Mouse (Mus musculus): ENCODE measurements around the gene D630003M21Rik. TPM values are rescaled to one million over a fixed set of nuclear protein-coding genes. Genes with fewer than 3 reads are reported as not detected.

D630003M21Rik gene
- total RNA-seq, 2 experiments from 2014 or later, result 4.3 to 4.4 TPM

DNA sequence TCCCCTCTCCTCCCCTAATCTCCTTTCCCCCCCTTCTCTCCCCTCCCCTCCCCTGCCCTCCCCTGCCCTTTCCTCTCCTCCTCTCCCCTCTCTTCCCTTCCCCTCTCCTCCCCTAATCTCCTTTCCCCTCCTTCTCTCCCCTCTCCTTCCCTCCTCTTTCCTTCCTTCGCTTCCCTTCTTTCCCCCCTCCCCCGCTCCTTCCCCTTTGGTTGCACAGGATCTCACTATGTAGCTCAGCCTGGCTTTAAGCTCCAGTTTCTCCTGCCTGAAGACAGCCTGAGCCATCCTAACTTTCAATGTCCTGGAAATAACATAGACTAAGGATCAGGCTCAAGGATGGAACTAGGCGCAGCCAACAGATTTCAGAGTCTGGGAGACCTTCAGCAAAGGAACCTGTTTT is 85.2 kb downstream of the D630003M21Rik start:
- DNase-seq (ENCODE audit: low spot score in 2 of 2), result no peak

DNA sequence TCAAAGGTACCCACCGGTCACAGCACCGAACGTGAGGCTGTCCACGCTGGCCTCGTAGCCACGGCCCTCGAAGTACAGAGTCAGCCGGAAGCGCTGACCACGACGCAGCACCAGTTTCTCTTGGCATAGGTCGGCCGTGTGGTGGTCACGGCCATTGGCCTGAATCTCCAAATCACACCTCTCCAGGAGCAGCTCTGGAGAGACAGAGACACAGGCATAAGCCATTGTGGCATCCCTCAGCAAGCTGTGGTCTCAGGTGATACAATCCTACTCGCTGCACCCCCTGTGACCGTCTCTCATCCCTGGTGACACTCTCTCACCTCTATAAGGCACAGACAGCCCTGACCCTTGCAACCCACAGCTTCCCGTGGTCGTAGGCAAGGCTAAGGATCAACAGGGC is 86.0 kb downstream of the D630003M21Rik start:
- DNase-seq (ENCODE audit: low spot score in 2 of 2), result no peak

DNA sequence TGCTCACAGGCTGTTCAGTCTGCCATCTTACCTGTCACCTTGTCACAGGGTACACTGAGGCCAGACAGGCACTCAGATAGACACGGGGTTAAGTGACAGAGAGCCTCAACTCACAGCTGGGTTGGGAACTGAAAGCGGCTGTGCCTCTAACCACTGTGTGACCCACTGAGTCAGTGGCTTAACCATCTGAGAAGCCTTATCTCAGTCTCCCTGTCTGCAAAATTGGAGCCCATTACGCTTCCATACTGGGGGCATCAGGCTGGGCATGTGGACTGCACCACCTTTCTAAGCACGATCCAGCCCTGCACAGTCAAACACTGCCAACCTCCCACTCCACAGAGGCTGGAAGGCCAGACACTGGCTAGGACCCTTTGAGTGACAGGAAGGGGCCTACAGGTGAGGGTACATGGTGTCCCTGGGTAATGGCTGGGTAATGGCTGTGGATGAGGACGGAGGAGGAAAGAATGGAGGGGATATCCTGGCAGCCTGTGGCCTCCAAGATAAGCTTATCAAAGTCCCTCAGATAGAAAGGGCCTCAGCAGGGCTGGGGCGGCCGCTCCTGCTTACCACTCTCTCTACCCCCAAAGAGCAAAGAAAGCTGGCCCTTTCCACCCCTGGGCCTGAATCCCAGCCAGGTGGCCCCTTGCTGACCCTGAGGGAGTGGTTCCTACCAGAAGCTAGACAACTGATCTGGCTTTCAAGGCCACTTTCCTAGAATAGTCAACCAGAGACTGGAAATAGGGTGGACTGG is 87.2 kb downstream of the D630003M21Rik start:
- no peak for DNase-seq (ENCODE audit: low spot score in 2 of 2)

DNA sequence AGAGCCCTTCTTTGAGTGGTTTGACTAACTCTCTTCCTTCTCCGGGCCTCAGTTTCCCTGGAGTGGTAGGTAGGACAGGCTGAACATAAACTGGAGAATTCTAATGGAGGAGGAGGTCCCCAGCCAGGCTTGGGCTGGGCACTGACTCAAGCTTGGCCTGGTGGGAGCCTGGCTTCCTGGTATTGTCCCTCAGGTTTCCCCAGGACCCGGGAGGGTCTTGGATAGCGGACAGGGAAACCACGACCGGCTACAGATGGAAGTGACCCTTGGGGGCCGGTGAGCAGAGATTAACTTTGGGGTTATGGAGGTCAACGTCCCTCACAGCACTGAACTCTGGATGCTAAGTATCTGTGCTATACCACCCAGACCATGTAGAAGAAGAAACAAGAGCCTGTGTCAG is 87.8 kb downstream of the D630003M21Rik start:
- no peak for DNase-seq (ENCODE audit: low spot score in 2 of 2)

DNA sequence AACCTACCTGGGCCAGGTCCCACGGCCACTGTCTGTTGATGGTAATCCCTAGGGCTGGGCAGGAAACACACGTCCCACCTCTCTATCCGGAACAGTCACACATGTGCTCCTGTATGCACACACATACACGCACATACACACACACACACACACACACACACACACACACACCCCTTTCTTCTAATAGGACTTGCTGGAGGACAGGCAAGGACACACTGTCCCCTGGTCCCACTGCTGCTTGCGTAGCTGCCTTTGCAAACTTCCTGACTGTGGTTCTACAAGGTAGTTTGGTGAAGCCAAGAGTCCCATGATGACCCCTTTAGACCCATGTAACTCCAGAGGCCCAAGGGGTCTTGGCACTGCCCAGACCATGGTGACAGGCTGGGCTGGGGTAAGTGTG is 88.4 kb downstream of the D630003M21Rik start:
- DNase-seq (ENCODE audit: low spot score in 2 of 2), result no peak

DNA sequence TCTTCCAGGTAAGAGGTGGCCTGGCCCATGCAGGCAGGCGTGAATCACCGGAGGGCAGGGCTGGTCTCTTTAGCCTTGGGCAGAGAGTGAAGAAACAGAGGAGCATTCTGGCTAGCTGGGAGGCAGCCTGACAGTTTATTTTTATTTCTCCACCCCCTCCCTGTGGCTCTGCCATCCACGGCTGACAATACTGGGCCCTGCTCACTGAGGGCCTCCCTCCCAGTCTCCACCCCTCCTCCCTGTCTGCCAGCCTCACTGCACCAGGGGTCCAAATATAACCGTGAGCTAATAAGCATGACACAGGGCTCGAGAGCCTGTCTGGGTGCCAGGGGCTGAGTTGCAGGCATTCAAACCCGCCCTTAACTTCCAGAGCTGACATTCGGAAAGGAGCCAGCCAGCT is 89.4 kb downstream of the D630003M21Rik start:
- peak; percentile 23 to 44 for DNase-seq (ENCODE audit: low spot score in 2 of 2)

DNA sequence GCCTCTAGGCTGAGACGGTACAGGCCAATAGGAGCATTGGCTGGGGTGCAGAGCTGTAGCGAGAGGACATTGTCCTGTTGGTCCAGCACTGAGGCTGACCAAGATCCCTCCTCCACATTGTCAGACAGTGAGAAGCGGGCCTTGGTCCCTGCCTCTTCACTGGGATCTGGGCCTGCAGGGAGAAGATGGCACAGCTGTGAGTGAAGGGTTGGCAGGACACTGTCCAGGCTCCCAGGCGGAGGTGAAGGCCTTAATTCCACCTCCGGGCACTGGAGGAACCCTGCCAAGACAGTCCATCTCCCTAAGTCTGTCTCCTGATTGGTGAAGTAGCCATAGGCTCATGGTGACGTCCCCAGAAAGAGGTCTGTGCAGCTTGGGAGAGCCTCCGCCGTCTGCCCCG is 90.2 kb downstream of the D630003M21Rik start:
- no peak for DNase-seq (ENCODE audit: low spot score in 2 of 2)

DNA sequence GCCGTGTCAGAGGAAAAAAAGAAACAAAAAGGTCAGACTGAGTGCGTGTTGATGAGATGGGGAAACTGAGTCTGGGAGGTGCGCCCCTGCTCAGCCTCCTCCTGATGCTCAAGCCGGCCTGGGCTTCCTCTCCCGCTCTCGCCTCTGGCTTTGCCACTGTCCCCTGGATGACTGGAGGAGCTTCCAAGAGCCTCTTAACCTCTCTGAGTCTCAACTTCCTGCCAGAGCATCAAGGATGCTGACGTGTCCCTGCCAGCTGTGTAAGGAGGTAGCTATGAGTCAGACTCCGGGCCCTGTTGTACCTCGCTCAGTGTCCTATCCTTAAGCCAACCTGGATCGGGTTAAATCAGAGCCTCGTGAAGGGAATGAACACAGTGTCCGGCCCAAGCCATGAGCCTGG is 91.3 kb downstream of the D630003M21Rik start:
- no peak for DNase-seq (ENCODE audit: low spot score in 2 of 2)

DNA sequence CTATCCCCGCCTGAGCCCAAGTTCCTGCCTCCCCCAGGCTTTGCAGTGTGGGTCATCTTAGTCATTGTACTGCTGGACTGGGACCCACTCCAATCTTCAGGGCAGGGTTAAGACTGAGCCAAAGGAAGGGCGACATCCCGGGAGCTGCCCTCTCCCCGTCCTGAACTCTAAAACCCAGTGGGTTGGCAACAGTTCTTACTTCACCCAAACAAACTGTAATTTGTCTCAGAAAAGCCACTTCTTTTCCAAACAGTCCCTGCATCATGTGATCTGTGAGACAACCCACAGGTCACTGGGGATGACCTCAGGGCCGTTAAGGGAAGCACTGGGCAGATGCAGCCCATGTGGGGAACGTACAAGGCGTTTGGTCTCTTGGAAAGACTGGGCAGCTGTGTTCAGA is 92.8 kb downstream of the D630003M21Rik start:
- no peak for DNase-seq (ENCODE audit: low spot score in 2 of 2)

DNA sequence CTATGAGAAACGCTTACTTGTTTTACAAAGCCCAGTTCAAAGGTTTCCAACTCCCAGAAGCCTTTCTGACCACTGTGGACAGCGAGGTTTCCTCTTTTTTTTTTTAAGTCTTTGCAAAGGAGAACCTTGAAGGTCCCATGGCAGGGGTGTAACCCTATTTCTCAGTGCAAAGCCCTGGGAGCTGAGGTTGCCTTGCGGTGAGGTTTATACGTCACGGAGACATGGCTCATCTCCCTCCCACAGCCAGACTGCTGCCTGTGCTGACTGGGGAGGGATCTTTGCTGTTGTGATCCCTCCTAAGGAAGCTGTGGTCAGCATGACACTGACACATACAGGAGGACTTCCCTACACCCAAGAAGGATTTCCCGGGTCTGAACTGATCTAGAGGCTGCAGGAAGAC is 96.0 kb downstream of the D630003M21Rik start:
- no peak for DNase-seq (ENCODE audit: low spot score in 2 of 2)

Small RNA genes within 50 kb of the gene (microRNA-seq; reads per million reads assigned to microRNA genes)
- 0.98 to 1.6 reads per million in 2 experiments for gene Mir7685

Other genes with a start within 250 kb of the D630003M21Rik start
- 10 to 100 TPM; 15.3 to 19.0 TPM for gene Tti1, start 200.8 kb downstream of the D630003M21Rik start, total RNA-seq (2021)
- 10 to 100 TPM; 34.0 to 36.6 TPM for gene Rprd1b, start 200.7 kb downstream of the D630003M21Rik start, total RNA-seq (2021)
- gene Tgm2, start 82.8 kb downstream of the D630003M21Rik start, total RNA-seq (2021), result 1 to 10 TPM; 5.7 to 6.8 TPM
- not detected for gene Bpi, start 28.9 kb upstream of the D630003M21Rik start, total RNA-seq (2021)
- 1 to 10 TPM; 2.6 to 4.3 TPM for gene Lbp, start 77.3 kb upstream of the D630003M21Rik start, total RNA-seq (2021)
- gene Snhg11, start 146.4 kb upstream of the D630003M21Rik start, total RNA-seq (2021), result 100 to 1,000 TPM; 459 to 580 TPM
- 10 to 100 TPM; 73.8 to 82.2 TPM for gene Ralgapb, start 180.6 kb upstream of the D630003M21Rik start, total RNA-seq (2021)